Mouse (Mus musculus) 3T3-L1 (cell line): ENCODE measurements around the gene Grm8.
"Not testable (repeated sequence)": the region's sequence is repeated elsewhere in the genome, so short reads cannot be mapped to it uniquely, and the experiment has no call there.

Experiments
- DNase-seq: peaks from one replicate; pipeline ENCODE4 v3.0.0-alpha.2; 2015; ENCODE audit warnings: low read depth, low spot score

Grm8 gene

DNA sequence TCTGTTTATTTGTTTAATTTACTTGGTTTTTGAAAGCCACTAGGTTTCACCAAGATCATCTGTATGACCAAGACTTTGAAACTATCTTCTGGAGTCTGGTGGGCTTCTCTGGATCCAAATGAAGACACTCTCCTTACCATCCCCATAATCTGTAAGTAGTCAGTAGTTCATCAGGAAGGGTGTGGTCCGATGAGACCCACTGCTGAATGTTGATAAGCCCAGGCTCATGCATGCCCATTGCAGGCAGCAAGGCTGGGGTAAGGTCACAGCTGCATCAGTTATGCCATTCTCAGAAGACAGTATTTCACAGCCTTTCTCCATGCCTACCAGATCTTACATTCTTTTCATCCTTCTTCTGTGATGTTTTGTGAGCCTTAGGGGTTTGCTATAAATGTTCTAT lies 247.1 kb downstream of the Grm8 start:
- no peak for DNase-seq

DNA sequence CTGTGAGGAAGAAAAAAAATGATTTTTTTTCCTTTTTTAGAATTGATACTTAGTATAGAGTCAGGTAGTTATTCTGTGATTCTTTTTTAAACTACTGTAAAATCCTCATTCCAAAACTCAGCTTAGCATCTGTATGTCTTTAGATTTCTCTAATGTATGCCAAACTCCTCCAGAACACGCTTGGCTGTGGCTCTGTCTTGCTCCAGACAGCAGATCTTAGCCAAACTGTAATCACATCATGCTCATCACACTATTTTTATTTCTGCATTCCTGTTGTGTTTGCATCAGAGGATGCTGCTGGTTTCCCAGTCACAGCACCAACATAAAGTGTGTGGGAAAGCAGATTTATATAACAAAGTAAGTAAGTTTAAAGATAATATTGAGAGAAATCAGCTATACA lies 249.2 kb downstream of the Grm8 start:
- no peak for DNase-seq

DNA sequence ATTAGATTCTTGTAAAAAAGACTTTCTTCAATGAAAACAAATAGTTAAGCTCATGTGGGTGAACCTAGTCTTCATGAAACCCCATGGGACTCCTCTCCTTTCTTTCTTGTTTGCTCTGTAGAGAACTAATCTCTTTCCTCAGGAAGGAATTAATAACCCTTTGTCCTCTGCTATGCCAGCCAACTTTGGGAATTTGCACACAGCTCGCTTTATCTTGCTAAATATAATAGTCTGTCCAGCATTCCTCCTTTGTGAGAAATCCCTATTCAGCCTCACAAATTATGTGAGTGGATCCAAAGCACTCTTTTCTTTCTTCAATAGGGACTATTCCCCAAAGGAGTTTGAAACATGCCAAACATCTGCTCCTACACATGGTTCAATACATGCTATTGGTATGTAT lies 285.3 kb downstream of the Grm8 start:
- no peak for DNase-seq

DNA sequence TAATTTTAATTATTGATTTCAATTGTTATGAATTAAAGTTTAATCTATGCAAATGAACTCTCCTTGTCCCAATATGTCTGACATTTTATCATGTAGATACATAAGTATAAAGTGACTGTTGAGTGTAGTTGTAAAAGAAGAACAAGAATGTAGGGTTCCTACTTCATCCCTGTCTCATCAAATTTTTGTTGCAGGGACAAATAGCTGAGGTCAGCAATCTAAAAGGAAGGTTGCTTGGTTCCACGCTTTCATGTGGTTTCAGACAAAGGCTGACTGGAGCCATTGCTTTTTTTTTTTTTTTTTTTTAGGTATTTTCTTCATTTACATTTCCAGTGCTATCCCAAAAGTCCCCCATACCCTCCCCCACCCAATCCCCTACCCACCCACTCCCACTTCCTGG lies 298.8 kb downstream of the Grm8 start:
- DNase-seq = no peak

DNA sequence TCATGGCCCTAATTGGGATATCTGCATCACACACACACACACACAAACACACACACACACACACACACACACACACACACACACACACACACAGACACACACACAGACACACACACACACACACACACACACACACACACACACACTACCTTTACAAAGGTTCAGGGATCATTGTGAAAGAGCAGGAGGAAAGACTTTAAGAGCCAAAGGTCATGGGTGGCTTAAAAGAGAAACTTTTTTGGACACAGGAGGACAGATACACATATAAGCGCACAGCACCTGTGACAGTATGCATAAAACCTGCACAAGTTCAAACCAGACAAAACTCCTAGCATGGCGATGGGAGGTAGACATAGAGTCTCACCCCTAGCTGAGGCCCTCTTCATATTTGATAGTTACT lies 315.2 kb downstream of the Grm8 start:
- not testable (repeated sequence) for DNase-seq

DNA sequence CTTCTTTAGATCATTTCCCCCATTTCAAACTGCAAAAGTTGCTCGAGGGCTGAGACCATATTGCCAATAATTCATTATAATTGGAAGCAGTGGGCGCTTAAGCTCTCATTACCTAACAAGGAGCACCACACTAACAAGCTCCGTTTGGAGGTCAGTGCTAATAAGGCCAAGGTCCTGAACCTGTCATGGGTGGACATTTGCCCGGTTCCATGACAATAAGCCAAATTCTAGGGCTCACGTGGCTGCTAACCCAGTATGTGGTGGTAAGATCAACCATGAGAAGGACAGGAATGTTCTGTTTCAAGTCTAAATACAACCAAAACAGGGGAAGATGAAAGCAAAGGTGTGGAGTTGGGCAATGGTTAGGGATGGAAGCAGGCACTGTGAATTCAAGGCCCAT lies 322.2 kb downstream of the Grm8 start:
- DNase-seq = no peak

DNA sequence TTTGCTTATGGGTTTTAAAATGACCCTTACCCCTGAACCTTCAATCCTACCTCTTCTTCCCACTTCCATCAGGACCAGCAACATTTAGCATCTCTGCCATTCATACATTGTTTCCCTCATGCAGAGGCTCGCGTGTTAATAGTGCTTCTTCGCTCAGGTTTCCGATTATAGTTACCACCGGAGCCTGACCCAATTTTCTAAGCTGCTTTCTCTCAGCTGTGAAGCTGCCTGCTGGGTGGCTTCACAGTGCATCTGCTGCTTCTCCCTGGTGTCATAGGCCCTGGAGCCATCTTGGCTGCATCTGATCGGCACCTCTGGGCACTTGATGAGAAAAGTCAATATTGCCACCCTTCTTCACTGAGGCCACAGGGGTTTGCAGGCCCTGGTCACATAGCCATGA lies 325.0 kb downstream of the Grm8 start:
- no peak for DNase-seq

DNA sequence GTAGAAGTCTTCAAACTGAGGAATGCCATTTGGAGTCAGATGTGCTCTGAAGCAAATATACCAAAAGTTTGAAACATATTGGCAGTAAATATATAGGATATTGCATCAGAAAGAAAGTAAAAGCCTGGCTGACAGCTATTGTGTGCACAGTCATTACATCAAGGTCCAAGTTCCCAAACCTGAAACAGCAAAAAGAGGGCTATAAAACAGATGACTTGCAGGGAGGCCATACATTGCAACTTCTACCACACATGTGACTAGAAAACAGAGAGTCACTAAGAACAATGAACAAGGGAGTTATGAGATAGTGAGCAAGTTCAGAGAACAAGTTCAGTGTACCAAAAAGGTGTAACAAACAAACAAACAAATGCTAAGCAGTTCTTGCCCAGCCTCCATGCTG lies 328.2 kb downstream of the Grm8 start:
- DNase-seq = no peak

DNA sequence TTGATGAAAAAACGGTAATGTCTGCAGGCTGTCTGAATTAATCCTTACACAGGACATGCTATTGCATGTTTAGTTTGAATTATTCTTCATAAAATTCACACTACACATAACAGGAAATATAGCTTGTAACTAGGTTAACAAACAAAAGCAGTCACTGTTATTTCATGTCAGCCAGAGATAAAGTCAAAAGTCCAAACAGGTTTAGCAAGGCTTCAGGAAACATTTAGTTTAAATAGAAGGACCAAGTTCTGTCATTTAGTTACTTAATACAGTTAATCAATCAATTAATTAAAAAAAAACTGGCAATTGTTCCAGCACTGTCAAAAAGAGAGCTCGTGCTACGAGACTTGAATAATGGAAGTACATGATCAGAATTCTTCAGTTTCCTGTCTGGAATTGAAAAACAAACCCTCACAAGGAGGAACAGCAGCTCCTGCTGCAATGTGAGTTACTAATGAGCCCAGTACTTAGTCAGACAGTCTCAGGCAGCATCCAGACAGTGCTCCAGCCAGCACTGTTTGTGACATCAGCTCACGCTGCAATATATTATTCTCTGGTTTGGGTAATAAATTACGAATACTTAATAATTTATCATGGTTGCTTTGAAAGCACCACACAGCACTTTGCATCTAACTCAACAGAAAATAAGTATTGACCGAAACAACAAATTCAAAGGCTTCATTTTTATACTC lies 334.0 kb downstream of the Grm8 start:
- no peak for DNase-seq

DNA sequence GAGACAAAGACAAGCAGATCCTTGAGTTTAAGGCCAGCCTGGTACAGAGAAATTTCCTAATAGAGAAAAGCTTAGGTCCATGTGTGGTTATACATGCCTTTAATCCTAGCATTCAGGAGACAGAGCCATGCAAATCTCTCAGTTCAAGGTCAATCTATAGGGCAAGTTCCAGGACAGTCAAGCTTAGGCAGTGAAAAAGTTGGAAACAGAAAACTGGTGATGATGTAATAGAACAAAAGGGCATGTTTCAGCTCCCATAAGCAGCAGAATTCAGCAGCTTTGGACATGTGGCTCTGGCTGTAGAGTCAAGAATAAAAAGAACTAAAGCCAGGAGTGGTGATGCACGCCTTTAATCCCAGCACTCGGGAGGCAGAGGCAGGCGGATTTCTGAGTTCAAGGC lies 336.2 kb downstream of the Grm8 start:
- DNase-seq = no peak

DNA sequence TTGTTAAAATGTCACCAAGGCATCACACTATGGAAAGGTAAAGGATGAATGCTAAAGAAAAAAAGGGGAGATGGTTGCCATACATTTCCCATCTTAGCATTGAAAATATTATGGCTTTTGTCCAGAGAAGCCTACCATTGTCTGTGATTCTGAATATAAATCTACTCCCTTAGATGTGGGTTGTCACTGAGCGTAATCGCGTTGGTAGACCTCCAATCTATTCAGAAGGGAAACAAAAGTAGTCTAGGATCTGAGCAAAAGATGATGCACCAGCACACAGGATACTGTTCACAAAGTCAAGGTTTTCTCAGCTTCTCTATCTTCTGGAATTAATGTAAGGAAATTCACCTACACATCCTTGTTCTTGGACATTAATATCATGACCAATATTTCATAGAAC lies 345.4 kb downstream of the Grm8 start:
- no peak for DNase-seq

DNA sequence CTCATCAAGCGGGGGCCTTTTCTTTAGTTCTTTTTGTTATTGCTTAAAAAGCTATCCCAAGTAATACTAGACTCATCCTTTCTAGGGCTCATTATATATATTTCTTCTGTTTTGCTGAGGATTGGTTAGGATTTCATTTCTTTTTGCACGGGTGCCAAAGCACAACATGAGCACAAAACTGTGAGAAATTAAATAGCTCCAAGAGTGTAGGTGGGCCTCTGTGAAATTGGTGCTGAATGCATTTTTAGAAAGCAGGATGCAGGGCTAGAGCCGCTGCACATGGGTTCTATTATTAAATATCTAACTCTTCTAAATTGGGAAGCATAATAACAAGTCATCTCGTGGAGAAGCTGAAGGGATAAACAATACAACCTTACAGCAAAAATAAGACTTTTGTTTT lies 345.8 kb downstream of the Grm8 start:
- DNase-seq = no peak

DNA sequence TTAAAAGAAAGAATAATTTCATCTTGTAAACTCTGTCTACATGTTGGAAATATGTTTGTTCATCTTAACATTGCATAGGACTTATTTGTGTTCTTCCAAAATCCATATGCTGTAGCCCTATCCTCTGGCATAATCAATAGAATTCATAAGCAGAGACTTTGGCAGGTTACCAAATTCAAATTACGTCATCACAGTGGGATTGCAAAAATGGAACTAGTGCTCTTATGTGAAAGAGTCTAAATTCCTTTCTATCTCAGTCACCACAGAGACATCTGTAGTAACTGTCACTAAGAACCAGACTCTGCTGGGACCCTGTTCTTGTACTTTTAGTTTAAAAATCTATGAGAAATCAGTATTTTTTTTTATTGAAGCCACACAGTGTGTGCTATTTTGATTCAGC lies 352.7 kb downstream of the Grm8 start:
- peak; percentile 17 for DNase-seq

DNA sequence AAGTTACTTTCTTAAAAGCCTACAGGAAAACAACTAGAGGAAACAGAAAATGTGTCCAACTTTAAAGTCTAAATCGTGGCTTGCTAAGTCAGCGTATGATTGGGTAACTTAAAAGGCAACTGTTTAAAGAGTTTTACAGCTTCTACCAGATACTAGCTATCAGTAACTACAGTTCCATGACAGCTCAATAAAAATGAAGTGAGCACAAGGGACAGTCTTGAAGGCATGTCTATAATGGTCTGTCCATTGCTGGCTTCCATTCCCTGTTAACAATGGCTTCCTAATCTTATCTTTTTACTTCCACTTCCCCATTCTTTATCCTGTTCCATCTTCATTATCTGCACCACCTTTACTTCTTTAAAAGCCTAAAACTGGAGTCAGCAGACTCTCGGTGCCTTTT lies 353.6 kb downstream of the Grm8 start:
- no peak for DNase-seq

DNA sequence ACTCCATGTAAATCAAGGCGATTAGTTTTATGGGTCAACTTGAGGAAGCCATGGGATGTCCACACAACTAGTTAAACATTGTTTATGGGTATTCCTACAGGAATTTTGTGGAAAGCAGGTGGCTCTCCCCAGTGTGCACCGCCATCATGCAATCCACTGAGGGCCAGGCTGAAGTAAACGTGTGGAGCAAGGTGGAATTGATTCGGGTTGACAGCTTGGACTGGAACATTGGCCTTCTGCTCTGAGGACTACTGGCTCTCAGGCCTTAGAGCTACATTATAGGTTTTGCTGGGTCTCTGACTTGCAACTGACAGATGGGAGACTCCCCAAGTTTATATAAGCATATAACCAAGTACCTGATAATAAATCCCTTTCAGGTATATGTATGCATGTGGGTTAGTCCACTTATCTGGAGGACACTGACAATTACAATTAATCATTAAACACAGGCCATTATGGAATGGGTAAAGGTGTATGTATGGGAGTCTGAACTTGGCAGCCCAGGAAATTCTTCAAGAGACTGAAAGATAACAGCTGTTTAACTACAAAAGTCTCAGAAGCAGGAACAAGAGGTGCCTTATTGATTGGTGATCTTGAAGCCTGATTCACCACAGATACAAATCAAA lies 359.2 kb downstream of the Grm8 start:
- DNase-seq = no peak

DNA sequence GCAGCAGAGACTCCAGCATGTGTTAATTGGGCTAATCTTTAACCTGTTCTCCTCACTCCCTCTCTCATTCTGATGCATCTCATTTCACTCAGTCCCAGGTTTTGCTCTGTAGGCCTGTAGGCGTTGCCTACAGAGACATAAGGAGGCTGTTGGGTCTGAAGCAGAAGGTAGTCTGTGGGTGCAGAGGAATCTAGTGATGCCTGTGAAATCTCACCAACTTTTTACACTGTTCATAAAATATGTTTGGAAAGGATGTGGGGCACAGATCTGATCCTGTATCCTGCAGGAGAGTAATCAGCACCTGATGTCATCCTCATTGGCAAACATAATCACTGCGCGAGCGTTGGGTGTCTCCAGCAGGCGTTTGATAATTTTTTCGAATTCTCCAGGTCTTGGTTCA lies 372.9 kb downstream of the Grm8 start:
- no peak for DNase-seq

DNA sequence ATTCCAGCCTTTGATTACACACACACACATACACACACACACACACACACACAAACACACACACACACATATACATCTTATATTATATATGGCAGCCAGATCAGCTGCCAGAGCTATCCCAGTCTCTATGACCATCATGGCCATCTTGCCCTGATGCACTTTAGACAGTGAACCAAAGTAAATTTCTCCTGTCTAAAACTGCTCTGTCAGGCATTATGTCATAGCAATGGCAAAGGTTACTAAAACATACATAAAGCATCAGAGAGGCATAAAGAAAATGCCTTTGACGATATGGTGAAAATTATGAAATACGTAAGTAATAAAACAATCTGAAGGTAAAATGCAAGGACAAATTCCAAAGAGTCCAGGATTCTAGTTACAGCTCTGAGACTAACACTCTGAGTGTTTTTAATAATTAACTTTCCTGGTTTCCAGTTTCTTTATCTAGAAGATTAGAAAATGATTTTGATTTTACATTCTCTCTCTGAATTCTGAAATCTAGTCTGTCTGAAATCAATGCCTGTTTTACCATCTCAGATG lies 381.6 kb downstream of the Grm8 start:
- no peak for DNase-seq

DNA sequence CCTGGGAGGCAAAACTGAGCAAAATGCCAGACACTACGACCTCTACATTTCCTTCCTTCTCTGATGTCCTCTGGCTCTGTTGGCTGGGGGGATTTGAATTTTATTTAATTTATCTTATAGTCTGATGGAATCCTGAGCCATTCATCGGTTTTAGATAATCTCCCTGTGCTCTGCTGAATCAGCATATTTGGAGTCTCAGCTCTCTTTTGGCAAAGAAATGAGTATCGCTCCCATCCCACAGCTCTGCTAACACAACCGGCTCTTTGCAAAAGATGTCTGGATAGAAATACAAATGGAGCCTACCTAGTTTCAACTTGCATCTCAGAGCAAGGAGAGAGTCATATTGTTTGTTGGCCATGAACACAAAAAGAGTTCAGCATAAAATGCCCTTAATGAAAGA lies 388.5 kb downstream of the Grm8 start:
- DNase-seq = no peak

DNA sequence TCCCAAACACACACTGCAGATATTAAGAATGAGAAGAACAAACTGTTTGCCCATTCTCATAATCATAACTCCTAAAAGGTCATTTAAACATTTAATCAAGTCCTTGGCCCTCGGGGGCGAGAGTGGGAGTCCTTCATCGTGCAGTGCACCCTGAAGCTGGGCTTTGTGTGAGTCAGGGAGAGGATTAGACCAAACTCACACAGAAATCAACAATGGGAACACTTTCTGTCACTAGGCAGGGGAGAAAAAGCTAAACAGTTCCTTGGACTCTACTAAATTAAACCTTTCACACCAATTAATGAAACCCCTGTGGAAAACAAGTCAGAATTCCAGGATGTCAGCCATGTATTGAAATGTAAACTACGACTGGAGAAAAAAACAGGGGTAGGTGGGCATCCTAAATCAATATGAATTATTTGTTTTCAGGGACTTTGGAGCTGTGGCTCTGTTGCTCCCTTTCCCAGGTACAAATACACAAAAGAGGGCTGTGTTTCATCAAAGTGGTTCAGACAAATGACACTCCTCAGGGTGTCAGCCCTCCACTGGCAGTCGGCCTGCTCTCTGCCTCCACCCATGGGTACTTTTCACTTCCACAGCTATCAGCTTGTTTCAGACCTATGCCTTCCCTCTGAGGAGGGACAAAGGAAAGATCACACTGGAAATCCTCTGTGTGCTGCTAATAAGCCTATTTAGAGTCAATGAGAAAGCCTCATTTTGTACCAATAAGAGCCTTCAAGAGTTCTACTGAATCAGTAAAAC lies 389.1 kb downstream of the Grm8 start:
- no peak for DNase-seq

DNA sequence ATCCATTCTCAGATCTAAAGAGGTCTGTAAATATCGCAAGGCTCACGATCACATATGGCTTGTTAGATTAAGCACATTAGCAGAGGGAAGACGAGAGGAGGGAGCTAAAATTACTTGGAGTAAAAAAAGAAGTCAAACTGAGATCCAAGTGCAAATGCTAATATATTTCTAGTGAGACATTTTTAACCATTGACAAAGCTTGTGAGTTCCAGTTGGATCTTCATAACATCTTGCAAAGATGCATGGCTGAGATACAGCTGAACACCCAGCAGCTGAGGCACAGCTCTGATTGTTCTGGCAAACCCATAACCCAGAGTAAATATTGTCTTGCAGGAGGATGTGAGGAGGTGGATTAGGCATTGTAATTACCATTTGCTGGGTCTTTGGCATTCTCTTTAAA lies 445.6 kb downstream of the Grm8 start:
- no peak for DNase-seq

DNA sequence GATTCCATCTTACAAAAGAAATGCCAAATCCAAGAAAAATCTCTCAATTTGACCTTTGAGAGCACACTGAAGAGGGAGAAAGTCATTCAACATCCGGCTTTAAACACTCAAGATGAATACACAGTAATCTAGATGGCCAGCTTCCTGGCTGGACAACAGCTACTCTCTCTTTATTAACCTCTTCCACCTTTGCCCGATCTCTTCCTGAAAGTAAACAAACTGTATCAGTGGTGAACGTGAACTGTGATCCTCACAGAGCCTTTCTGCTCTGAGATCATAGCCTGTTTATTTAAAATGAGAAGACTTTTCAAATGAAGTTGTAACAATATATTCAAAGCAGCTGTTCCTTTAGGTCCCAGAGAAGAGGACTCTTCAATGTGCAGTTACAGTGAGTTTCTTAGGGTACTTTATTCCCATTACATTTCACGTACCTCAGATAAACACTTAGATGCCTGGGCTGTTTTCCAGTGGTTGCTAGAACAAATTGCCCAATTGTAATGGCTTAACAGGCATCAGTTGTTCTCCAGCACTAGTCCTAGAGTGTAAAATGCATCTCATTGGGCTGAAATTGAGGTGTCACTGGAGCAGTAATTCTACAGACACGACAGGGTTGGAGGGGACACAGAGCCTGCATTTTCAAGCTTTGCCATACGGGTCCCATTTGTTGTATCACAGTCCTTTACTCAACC lies 473.1 kb downstream of the Grm8 start:
- no peak for DNase-seq

DNA sequence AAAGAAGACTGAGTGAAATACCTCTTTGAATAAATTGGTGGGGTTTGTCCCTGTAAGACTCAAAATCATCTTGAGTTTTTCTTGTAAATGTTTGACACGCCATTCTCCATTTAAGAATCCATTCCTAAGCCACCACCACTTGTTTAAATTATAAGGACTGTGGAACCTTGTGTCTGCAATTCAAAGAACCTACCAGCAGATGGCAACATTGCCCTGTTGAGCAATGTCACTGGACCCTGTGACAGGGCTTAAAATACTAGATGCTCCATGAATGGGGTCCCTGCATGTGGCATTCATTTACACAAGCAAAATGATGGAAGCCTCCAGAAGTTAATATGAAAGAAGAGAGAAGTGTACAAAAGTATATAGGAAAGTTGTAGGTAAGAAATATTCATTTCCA lies 477.5 kb downstream of the Grm8 start:
- peak; percentile 67 for DNase-seq
